Mouse (Mus musculus): ENCODE measurements around the gene Fxyd3.

Fxyd3 gene

DNA sequence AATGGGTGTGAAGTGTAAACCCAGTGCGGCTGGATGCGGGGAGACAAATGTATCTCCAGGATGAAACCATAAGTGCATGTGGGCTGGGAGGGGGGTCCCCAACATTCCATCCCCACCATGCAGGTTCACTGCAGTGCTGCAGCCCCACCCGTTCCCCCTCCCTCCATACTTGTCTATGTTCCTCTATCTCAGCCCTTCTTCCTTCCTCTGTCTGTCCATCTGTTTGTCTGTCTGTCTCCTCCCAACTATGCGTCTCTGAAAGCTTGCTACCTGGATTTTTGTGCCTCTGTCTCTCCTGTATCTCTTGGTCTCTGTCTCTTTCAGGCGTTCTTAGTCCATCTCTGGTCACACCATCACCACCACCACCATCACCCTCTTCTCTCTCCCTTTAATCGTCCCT, 26.0 kb downstream of the Fxyd3 start:
- no peak for DNase-seq (ENCODE audit: low read depth in 1 of 2, low spot score in 2 of 2)

GRCm38 (mm10) chr7:31049846-31050281, 26.6 kb downstream of the Fxyd3 start:
- no peak for DNase-seq (ENCODE audit: low read depth in 1 of 2, low spot score in 2 of 2)

GRCm38 (mm10) chr7:31049135-31049845, 27.2 kb downstream of the Fxyd3 start:
- no peak for DNase-seq (ENCODE audit: low read depth in 1 of 2, low spot score in 2 of 2)

DNA sequence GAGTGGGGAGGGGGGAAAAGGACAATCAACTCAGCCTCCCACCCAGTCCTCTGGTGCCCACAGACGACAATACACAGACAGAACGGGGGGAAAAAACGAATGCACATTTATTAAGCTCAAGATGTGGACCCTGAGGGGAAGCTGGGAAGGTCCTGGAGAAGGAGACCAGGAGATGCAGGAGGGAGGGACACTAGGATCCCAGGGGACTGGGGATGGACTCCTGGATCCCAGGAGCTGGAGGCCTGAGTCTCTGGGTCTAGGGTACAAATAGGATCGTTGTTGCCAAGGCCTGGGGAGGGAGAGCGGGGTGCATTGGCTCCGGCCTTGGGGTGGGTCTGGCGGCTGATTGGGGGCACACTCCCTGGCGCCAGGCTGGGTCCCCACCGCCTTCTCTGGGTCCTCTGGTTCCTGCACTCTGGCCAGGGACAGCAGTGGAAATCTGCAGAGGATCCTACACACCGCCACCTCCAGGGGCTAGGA, 34.0 kb downstream of the Fxyd3 start, which contains the start of gene Fxyd5:
Fxyd5 (minus strand) TSS at position 51 of the 480 bp plus-strand sequence.
- DNase-seq (ENCODE audit: low read depth in 1 of 2, low spot score in 2 of 2): no peak

DNA sequence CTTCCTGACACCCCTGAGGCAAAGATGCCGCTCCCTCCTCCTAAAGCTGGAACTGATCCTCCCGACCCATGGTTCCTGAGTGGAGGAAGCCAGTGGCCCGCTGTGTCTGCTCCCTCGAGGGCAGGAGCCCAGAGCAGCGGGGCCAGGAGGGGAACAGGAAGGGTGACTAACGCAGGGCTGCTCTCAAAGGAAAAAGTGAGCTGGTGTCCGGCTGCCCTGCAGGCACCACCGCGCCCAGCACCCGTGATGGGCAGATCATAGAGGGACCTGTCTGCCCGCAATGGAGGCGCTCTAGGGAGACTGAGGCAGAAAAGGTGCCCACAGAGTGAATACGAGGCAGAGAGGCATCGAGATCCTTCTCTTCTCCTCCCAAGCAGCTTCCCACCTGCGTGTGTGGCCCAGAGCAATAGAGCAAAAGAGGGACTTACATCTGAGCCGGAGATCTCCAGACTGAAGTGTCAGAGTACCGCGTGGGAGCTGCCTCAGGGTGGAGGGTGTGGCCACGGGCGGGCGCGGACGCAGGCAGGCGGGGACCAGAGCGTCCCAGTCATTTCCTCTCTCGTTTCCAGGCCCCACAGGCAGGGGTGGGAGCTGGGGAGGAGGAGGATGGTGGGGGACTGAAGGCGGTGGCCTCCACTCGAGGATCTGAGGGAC, 34.7 kb downstream of the Fxyd3 start:
- DNase-seq (ENCODE audit: low read depth in 1 of 2, low spot score in 2 of 2): peak; percentile 56 to 76

DNA sequence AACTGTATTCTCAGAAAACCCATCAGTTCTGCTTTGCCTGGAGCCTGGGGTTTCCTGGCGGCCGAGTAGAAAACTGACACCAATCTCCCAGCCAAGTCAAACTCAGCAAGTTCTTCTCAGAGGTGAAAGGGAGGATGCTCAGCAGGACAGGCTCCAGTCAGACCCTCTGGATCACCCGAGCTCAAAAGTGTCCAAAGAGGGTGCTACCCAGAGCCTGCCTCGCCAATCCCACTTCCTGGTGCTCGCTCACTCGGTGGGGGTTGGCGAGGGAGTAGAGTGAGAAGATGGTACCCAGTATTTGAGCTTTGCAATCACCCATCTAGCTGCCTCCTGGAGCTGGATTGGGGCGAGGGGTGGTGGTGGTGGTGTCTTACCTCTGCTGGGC, 35.5 kb downstream of the Fxyd3 start:
- DNase-seq (ENCODE audit: low read depth in 1 of 2, low spot score in 2 of 2): no peak

- DNase-seq (ENCODE audit: low read depth in 1 of 2, low spot score in 2 of 2): no peak
These were observed 36.1 kb downstream of the Fxyd3 start for GRCm38 (mm10) chr7:31040281-31041022.

GRCm38 (mm10) chr7:31039011-31039410, 37.5 kb downstream of the Fxyd3 start:
- DNase-seq (ENCODE audit: low read depth in 1 of 2, low spot score in 2 of 2): no peak

DNA sequence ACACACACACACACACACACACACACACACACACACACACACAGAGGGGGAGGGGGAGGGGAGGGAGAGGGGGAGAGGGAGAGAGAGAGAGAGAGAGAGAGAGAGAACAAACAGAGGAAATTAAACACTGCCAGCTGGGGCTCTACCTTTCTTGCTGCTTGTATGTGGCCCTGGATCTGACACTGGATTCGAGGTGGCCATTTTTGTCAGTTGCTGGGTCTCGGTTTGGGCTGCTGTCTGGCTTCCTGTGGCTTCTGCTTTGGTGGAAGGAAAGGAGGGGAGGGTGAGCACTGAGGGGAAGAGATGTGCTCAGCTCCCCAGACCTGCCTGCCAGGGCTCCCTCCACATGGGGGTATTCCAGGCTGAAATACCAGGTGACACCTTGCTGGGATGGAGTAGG, 38.8 kb downstream of the Fxyd3 start:
- no peak for DNase-seq (ENCODE audit: low read depth in 1 of 2, low spot score in 2 of 2)

- DNase-seq (ENCODE audit: low read depth in 1 of 2, low spot score in 2 of 2): peak in 1 of 2 experiments; percentile 44
These were observed 39.6 kb downstream of the Fxyd3 start for GRCm38 (mm10) chr7:31036917-31037316.

GRCm38 (mm10) chr7:31035291-31035690, 41.2 kb downstream of the Fxyd3 start:
- DNase-seq (ENCODE audit: low read depth in 1 of 2, low spot score in 2 of 2): no peak

- DNase-seq (ENCODE audit: low read depth in 1 of 2, low spot score in 2 of 2): no peak
These were observed 41.7 kb downstream of the Fxyd3 start for GRCm38 (mm10) chr7:31034789-31035188.

DNA sequence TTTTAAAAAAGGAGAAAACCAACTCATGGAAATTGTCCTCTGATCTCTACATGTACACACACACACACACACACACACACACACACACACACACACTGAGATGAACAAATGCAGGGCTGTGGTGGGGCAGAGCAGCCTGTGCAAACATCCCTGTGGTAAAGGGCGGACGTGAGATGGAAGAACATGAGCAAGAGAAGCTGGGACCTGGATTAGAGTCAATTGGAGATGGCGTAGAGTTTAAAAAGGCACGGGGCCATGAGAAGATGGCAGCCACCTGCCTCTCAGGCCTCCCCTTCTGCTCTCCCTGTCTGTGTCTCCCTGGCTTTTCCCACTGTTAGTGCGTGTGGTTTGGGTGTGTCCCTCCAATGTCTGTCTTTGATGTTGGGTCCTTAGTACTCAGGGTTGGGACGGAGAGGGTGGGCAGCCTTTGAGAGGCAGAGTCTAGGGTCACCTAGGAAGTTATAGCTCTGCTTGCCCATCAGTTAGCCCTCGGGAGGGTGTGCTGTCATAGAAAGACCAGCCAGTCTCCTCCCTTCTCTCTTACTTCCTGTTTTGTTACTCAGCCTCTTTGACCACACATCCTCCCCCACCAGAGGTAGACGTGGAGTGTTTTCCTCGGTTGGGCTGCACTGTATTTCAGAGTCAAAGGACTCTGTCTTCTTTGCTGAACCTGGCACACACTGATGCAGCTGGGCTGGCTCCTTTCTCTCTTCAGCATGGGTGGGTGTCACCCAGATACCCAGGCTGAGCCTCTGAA, 42.9 kb downstream of the Fxyd3 start:
- DNase-seq (ENCODE audit: low read depth in 1 of 2, low spot score in 2 of 2): peak in 1 of 2 experiments; percentile 57

GRCm38 (mm10) chr7:31031731-31032130, 44.8 kb downstream of the Fxyd3 start:
- DNase-seq (ENCODE audit: low read depth in 1 of 2, low spot score in 2 of 2): no peak

GRCm38 (mm10) chr7:31030717-31031116, 45.8 kb downstream of the Fxyd3 start:
- DNase-seq (ENCODE audit: low read depth in 1 of 2, low spot score in 2 of 2): no peak

GRCm38 (mm10) chr7:31028609-31029008, 47.9 kb downstream of the Fxyd3 start:
- DNase-seq (ENCODE audit: low read depth in 1 of 2, low spot score in 2 of 2): no peak

Data from monocyte, adult 2 months (primary cell).